Mouse (Mus musculus): ENCODE results near the gene Hdac9.

DNA sequence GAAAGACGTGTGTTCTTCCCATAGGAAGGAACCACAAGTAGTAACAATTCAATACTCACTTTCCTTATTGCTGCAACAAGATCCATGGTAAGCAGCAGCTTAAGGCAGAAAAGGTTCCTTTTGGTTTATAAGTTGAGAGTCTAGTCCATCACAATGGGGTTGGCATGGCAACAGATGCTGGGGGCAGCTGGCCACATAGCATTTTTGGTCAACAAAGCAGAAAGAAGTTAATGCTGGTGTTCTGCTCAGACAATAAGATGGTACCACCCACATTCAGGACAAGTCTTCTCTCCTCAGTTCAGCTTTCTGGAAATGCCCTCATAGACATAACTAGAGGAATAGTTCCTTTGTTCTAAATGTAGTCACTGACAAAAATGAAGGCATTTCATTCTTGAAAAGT, at the start of gene Hdac9:
- TF ChIP-seq CTCF (IDR thresholded peaks at IDR 0.05; ENCODE audit: low read depth, low read length) (no peak), POLR2A (IDR thresholded peaks at IDR 0.05; ENCODE audit: borderline replicate concordance, low read depth, low read length) (no peak)

Measured in bone marrow macrophage, adult 2 months (primary cell).